Mouse (Mus musculus) macrophage (primary cell): ENCODE data around the gene Tspan1. TPM values are rescaled to one million over a fixed set of nuclear protein-coding genes. Genes with fewer than 3 reads are reported as not detected.
A peak's percentile ranks its signal among the peaks of the same experiment; 100 is the strongest.

Experiments
- H3K27ac ChIP-seq: fragments of 350-480 bp; formaldehyde crosslinking; 2 replicates; pipeline ENCODE4 v1.9.0; 2021
- H3K36me3 ChIP-seq: fragments of 350-480 bp; formaldehyde crosslinking; 2 replicates; pipeline ENCODE4 v1.9.0; 2021; ENCODE audit errors: inconsistent target
- H3K4me3 ChIP-seq: fragments of 350-480 bp; formaldehyde crosslinking; 2 replicates; pipeline ENCODE4 v1.9.0; 2021; ENCODE audit errors: inconsistent target
- H3K79me2 ChIP-seq: fragments of 350-480 bp; formaldehyde crosslinking; 2 replicates; pipeline ENCODE4 v1.9.0; 2021; ENCODE audit errors: inconsistent target
- WGBS: methylation state at CpG from one replicate; pipeline ENCODE4 v1.1.7; 2026; ENCODE audit warnings: inconsistent platforms; ENCODE audit not compliant: missing documents; 5-methylcytosine and 5-hydroxymethylcytosine counted together
- polyA plus RNA-seq: library from polyadenylated mRNA; stranded (reverse); fragments of 250-400 nt; gene quantifications from 3 replicates; pipeline ENCODE4 v1.2.4, GENCODE M21; 2018; ENCODE audit warnings: inconsistent platforms

Tspan1 gene
- polyA plus RNA-seq, 1 experiment from 2014 or later, result not detected

- WGBS, result 27% methylated on average over 7 of the region's 7 CpGs
- Histone ChIP-seq H3K4me3 (peak overlapping the region; percentile 11; the same call in 1 of the 2 replicates), H3K27ac (peak overlapping the region; percentile 83), H3K36me3 (no peaks in the 10 kb centered on the region), H3K79me2 (no peaks in the 10 kb centered on the region)
Observed at GRCm38 (mm10) chr4:116175711-116176542, 8.5 kb upstream of the Tspan1 start.

- Histone ChIP-seq H3K27ac (no peak overlapping the region), H3K4me3 (no peak overlapping the region), H3K79me2 (no peaks in the 10 kb centered on the region), H3K36me3 (no peaks in the 10 kb centered on the region)
Observed at GRCm38 (mm10) chr4:116175136-116175535, 7.7 kb upstream of the Tspan1 start.

GRCm38 (mm10) chr4:116174466-116175116, 7.2 kb upstream of the Tspan1 start:
- no peak overlapping the region for H3K4me3 ChIP-seq
- H3K27ac ChIP-seq, result no peak overlapping the region
- WGBS, result 88% methylated on average over 6 of the region's 6 CpGs
- no peaks in the 10 kb centered on the region for H3K79me2 ChIP-seq
- H3K36me3 ChIP-seq, result no peaks in the 10 kb centered on the region

GRCm38 (mm10) chr4:116173752-116174151, 6.4 kb upstream of the Tspan1 start:
- H3K4me3 ChIP-seq, result no peak overlapping the region
- no peak overlapping the region for H3K27ac ChIP-seq
- H3K79me2 ChIP-seq, result no peaks in the 10 kb centered on the region
- 98% methylated on average over 4 of the region's 4 CpGs for WGBS
- no peaks in the 10 kb centered on the region for H3K36me3 ChIP-seq

DNA sequence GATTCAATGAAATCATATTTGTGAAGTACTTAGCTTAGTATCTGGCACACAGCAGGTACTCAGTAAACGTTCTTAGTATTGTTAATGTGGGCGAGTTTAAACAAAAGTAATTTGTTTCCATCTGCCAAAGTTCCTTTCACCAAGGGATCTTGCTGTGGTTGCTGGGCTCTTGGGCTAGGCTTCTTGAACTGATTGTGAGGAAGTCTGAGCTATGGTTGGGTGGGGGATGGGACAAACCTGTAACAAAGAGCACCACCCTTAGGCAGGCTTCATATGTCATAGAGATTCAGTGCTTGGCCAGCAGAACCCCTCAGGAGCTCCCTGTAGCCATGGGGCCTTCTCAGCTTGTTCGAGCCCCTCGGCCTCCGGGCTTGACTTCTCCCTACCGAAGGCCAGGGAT, 5.7 kb upstream of the Tspan1 start, which contains the start of the genes 1700042G07Rik and Gm49337:
Gene 1700042G07Rik (plus strand): TSS at position 301 of the 400 bp plus-strand sequence.
Gene Gm49337 (plus strand): TSS at position 313 of the 400 bp plus-strand sequence.
- Histone ChIP-seq H3K79me2 (no peaks in the 10 kb centered on the region), H3K27ac (no peak within 1 kb of the TSS), H3K4me3 (no peak within 1 kb of the TSS), H3K36me3 (no peaks in the 10 kb centered on the region)
- 86% methylated on average over 6 of the region's 6 CpGs for WGBS

DNA sequence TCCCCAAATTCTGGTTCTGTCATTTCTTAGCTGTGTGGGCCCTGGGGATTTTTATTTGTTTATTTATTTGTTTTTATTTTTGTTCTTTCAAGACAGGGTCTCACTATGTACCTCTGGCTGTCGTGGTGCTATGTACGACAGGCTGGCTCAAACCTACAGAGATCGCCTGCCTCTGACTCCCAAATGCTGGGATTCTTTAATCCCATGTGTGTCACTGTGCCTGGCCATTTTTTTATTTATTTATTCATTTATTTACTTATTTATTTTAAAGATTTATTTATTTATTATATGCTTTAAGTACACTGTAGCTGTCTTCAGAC, 1.9 kb upstream of the Tspan1 start:
- H3K36me3 ChIP-seq, result no peaks in the 10 kb centered on the region
- no peaks in the 10 kb centered on the region for H3K79me2 ChIP-seq
- WGBS, result 67% methylated on average over 3 of the region's 3 CpGs
- no peak overlapping the region for H3K27ac ChIP-seq
- no peak overlapping the region for H3K4me3 ChIP-seq

GRCm38 (mm10) chr4:116168617-116169352, 1.4 kb upstream of the Tspan1 start:
- H3K36me3 ChIP-seq, result no peaks in the 10 kb centered on the region
- H3K4me3 ChIP-seq, result no peak overlapping the region
- WGBS, result 75% methylated on average over 6 of the region's 8 CpGs
- H3K27ac ChIP-seq, result no peak overlapping the region
- H3K79me2 ChIP-seq, result no peaks in the 10 kb centered on the region

DNA sequence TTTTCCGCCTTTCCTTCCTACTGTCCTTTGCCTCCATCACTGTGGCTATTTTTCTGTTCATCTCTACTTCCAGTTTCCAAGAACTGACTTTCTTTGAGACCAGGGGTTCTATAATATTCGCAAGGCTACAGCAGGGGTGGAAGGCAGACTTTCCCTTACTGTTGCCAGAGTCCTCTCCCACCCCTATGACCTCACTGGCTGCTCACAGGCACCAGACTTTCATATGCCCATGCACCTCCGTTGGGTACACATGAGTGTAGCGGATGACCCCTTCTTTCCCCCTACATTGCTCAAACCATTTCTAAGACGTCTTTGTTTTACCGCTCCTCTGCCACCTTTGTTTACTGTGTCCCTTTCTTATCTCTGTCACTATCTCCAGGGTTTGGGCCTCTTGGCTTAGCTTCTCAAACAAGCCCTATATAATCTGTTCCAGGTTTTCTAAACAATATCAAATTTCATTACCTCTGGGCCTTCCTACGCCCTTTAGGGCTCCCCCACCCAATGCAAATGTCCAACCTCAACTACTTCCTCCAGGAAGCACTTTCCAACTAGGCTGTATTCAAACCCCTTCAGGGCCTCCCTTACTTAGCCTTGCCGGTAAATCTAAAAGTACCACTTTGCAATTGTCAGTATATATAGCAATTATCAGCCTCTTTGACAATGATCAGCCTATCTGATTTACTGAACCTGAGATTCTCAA, 1.5 kb downstream of the Tspan1 start:
- H3K79me2 ChIP-seq, result no peaks in the 10 kb centered on the region
- 68% methylated on average over 8 of the region's 8 CpGs for WGBS
- no peak overlapping the region for H3K4me3 ChIP-seq
- H3K27ac ChIP-seq, result no peak overlapping the region
- no peaks in the 10 kb centered on the region for H3K36me3 ChIP-seq

- H3K36me3 ChIP-seq, result no peaks in the 10 kb centered on the region
- WGBS, result 100% methylated on average over 2 of the region's 2 CpGs
- H3K27ac ChIP-seq, result no peak overlapping the region
- H3K79me2 ChIP-seq, result no peaks in the 10 kb centered on the region
- no peak overlapping the region for H3K4me3 ChIP-seq
Observed at GRCm38 (mm10) chr4:116164759-116165554, 2.4 kb downstream of the Tspan1 start.

DNA sequence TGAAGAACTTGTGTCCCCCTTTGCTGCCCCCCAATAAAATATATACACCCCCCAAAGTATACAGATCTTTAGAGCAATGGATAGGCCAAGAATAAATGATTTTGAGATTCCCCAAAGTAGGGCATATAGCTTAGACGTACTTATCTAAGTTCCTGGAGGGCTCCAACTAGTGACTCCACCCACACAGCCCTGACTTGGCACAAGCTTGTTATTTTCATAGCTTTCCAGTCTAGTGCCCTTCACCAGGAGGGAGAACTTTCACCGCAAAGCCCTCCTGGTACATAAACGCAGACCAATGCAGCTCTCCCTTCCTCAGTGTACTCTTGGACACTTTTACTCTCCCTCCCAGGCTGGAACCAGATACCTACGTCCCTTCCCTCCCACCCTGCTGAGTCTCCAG, 5.3 kb downstream of the Tspan1 start:
- no peak overlapping the region for H3K27ac ChIP-seq
- no peaks in the 10 kb centered on the region for H3K79me2 ChIP-seq
- WGBS, result 82% methylated on average over 4 of the region's 4 CpGs
- no peak overlapping the region for H3K4me3 ChIP-seq
- peaks cover 21% of the 10 kb centered on the region for H3K36me3 ChIP-seq

DNA sequence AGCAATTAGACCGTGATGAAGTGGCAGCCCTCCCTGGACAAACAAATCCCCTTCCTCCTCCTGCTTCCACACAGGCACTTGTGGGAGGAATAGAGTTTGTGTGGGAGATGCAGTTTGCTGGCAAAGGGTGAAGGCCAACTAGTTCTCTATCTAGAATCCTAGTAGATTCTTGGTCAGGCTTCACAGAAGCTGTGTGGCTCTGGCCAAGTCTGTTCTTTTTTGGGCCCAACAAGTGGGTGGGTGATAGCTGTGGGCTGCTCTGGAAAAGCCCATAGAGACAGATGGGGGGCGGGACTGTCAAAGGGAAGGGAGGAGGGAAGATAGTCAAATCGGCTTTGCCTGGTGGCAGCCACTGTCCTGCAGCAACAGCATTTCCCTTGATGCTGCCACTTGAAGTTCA, 6.6 kb downstream of the Tspan1 start:
- H3K27ac ChIP-seq, result no peak overlapping the region
- H3K36me3 ChIP-seq, result peaks cover 33% of the 10 kb centered on the region
- H3K4me3 ChIP-seq, result no peak overlapping the region
- 94% methylated on average over 3 of the region's 3 CpGs for WGBS
- H3K79me2 ChIP-seq, result no peaks in the 10 kb centered on the region

- 84% methylated on average over 3 of the region's 3 CpGs for WGBS
- no peak overlapping the region for H3K27ac ChIP-seq
- H3K4me3 ChIP-seq, result no peak overlapping the region
- peaks cover 41% of the 10 kb centered on the region for H3K36me3 ChIP-seq
- H3K79me2 ChIP-seq, result no peaks in the 10 kb centered on the region
Observed at GRCm38 (mm10) chr4:116159912-116160311, 7.5 kb downstream of the Tspan1 start.

GRCm38 (mm10) chr4:116157882-116158281, 9.5 kb downstream of the Tspan1 start:
- 95% methylated on average over 2 of the region's 2 CpGs for WGBS

GRCm38 (mm10) chr4:116152702-116153101, 14.7 kb downstream of the Tspan1 start:
- H3K4me3 ChIP-seq, result no peak overlapping the region
- H3K27ac ChIP-seq, result no peak overlapping the region
- 96% methylated on average over 15 of the region's 15 CpGs for WGBS
- H3K79me2 ChIP-seq, result peaks cover 7% of the 10 kb centered on the region; the same call in 1 of the 2 replicates
- H3K36me3 ChIP-seq, result peaks cover 52% of the 10 kb centered on the region

More at GRCm38 (mm10) chr4:116157882-116158281, 9.5 kb downstream of the Tspan1 start:
- no peak overlapping the region for H3K4me3 ChIP-seq
- H3K36me3 ChIP-seq, result peaks cover 61% of the 10 kb centered on the region
- H3K79me2 ChIP-seq, result no peaks in the 10 kb centered on the region
- H3K27ac ChIP-seq, result no peak overlapping the region
